Mouse (Mus musculus): ENCODE measurements around the gene Cracr2b. TPM values are rescaled to one million over a fixed set of nuclear protein-coding genes. Genes with fewer than 3 reads are reported as not detected.
A peak's percentile ranks its signal among the peaks of the same experiment; 100 is the strongest.

The Cracr2b gene
- polyA plus RNA-seq (2012; rRNA removed): 5.1 and 5.4 TPM in 2 replicates

GRCm38 (mm10) chr7:141460391-141461113 is at the start of gene Cracr2b:
TSS of gene Cracr2b (plus strand) at chr7:141461094.
- no peak for TF ChIP-seq POLR2A (IDR thresholded peaks at IDR 0.05; ENCODE audit: borderline replicate concordance, extremely low read depth, insufficient read depth, insufficient read length, poor library complexity, severe bottlenecking)
- no peak for TF ChIP-seq CTCF (IDR thresholded peaks at IDR 0.05; ENCODE audit: borderline replicate concordance, extremely low read depth, insufficient read depth, insufficient read length)
- no peak for DNase-seq (ENCODE audit: low read depth)

- no peak for DNase-seq (ENCODE audit: low read depth)
- TF ChIP-seq POLR2A (IDR thresholded peaks at IDR 0.05; ENCODE audit: borderline replicate concordance, extremely low read depth, insufficient read depth, insufficient read length, poor library complexity, severe bottlenecking) (no peak), CTCF (IDR thresholded peaks at IDR 0.05; ENCODE audit: borderline replicate concordance, extremely low read depth, insufficient read depth, insufficient read length) (no peak)
Observed at GRCm38 (mm10) chr7:141411667-141412066, 49.2 kb upstream of the Cracr2b start.

- no peak for DNase-seq (ENCODE audit: low read depth)
- TF ChIP-seq POLR2A (IDR thresholded peaks at IDR 0.05; ENCODE audit: borderline replicate concordance, extremely low read depth, insufficient read depth, insufficient read length, poor library complexity, severe bottlenecking) (no peak), CTCF (IDR thresholded peaks at IDR 0.05; ENCODE audit: borderline replicate concordance, extremely low read depth, insufficient read depth, insufficient read length) (no peak)
Observed at GRCm38 (mm10) chr7:141413331-141413730, 47.6 kb upstream of the Cracr2b start.

GRCm38 (mm10) chr7:141413809-141414584 is 46.9 kb upstream of the Cracr2b start, which contains the start of gene Gatd1:
TSS of gene Gatd1 (minus strand) at chr7:141414136.
- TF ChIP-seq CTCF (IDR thresholded peaks at IDR 0.05; ENCODE audit: borderline replicate concordance, extremely low read depth, insufficient read depth, insufficient read length) (peak; percentile 11; the same call in 1 of the 2 replicates), POLR2A (IDR thresholded peaks at IDR 0.05; ENCODE audit: borderline replicate concordance, extremely low read depth, insufficient read depth, insufficient read length, poor library complexity, severe bottlenecking) (peak; percentile 75; the same call in 1 of the 2 replicates)
- peak; percentile 100 for DNase-seq (ENCODE audit: low read depth)

- TF ChIP-seq POLR2A (IDR thresholded peaks at IDR 0.05; ENCODE audit: borderline replicate concordance, extremely low read depth, insufficient read depth, insufficient read length, poor library complexity, severe bottlenecking): no peak
- no peak for TF ChIP-seq CTCF (IDR thresholded peaks at IDR 0.05; ENCODE audit: borderline replicate concordance, extremely low read depth, insufficient read depth, insufficient read length)
- no peak for DNase-seq (ENCODE audit: low read depth)
Observed at GRCm38 (mm10) chr7:141416144-141416841, 44.6 kb upstream of the Cracr2b start.

- no peak for DNase-seq (ENCODE audit: low read depth)
- no peak for TF ChIP-seq CTCF (IDR thresholded peaks at IDR 0.05; ENCODE audit: borderline replicate concordance, extremely low read depth, insufficient read depth, insufficient read length)
- no peak for TF ChIP-seq POLR2A (IDR thresholded peaks at IDR 0.05; ENCODE audit: borderline replicate concordance, extremely low read depth, insufficient read depth, insufficient read length, poor library complexity, severe bottlenecking)
Observed at GRCm38 (mm10) chr7:141417731-141418681, 42.9 kb upstream of the Cracr2b start.

GRCm38 (mm10) chr7:141418970-141419369 is 41.9 kb upstream of the Cracr2b start:
- TF ChIP-seq POLR2A (IDR thresholded peaks at IDR 0.05; ENCODE audit: borderline replicate concordance, extremely low read depth, insufficient read depth, insufficient read length, poor library complexity, severe bottlenecking) (no peak), CTCF (IDR thresholded peaks at IDR 0.05; ENCODE audit: borderline replicate concordance, extremely low read depth, insufficient read depth, insufficient read length) (no peak)
- peak; percentile 69 for DNase-seq (ENCODE audit: low read depth)

- no peak for DNase-seq (ENCODE audit: low read depth)
Observed at GRCm38 (mm10) chr7:141420030-141420702, 40.7 kb upstream of the Cracr2b start.

GRCm38 (mm10) chr7:141423811-141424210 is 37.1 kb upstream of the Cracr2b start:
- DNase-seq (ENCODE audit: low read depth): no peak
- no peak for TF ChIP-seq CTCF (IDR thresholded peaks at IDR 0.05; ENCODE audit: borderline replicate concordance, extremely low read depth, insufficient read depth, insufficient read length)
- TF ChIP-seq POLR2A (IDR thresholded peaks at IDR 0.05; ENCODE audit: borderline replicate concordance, extremely low read depth, insufficient read depth, insufficient read length, poor library complexity, severe bottlenecking): no peak

More at GRCm38 (mm10) chr7:141420030-141420702, 40.7 kb upstream of the Cracr2b start:
- TF ChIP-seq CTCF (IDR thresholded peaks at IDR 0.05; ENCODE audit: borderline replicate concordance, extremely low read depth, insufficient read depth, insufficient read length): no peak
- no peak for TF ChIP-seq POLR2A (IDR thresholded peaks at IDR 0.05; ENCODE audit: borderline replicate concordance, extremely low read depth, insufficient read depth, insufficient read length, poor library complexity, severe bottlenecking)

All from brain, embryonic 14.5 days (tissue).